Mouse (Mus musculus): ENCODE measurements around the gene Uggt2. TPM values are rescaled to one million over a fixed set of nuclear protein-coding genes. Genes with fewer than 3 reads are reported as not detected.

Uggt2 gene
- total RNA-seq, 1 experiment from 2014 or later: 4.0 TPM

DNA sequence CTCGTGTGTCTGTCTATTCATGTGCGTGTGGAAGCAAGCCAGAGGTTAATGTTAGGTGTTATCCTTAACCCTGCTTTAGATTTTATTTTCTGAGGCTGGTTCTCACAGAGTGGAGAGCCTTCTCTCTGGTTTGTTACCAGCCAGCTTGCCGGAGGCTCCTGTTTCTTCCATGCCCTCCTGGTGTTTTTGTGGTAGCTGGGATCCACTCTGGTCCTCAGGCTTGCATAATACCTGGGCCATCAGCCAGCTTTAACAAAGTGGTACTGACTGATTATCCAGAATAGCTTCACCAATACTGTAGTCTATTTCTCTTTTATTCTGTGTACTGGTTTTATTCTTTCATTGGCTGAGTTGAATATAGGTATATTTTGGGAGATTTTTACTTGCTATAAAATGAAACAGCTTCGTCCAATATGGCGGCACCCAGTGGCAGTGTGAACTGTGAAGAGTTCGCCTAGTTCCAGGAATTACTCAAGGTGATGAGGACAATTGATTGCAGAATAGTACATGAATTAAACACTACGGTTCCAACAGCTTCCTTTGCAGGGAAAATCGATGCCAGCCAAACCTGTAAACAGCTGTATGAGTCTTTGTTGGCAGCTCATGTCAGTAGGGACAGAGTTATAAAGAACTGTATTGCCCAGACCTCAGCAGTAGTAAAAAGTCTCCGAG, 147.2 kb downstream of the Uggt2 start:
- no peak for ATAC-seq (replicated peaks in 1 of 2; ENCODE audit: insufficient read depth in 1 of 2, low FRiP score in 2 of 2, low TSS enrichment in 1 of 2, low read depth in 1 of 2, poor library complexity in 2 of 2, severe bottlenecking in 2 of 2)

DNA sequence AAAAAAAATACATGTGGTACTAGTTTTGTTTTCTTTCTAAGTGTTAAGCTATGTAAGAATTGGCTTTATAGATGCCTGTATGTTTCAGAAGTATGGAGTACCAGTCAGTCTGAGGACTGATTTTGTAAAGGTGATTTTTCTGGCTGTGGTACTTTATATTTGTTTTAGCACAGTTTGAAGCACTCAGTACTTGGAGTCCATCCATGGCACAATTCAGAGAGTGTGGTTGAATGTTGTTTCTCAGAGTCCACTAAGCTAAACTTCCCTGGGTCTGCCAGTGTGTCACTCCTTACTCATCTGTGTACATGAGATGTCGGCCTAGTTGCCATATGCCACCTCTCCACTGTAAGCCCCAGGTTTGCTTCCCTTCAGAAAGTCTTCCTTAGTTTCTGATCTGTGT, 150.4 kb downstream of the Uggt2 start:
- no peak for ATAC-seq (replicated peaks in 1 of 2; ENCODE audit: insufficient read depth in 1 of 2, low FRiP score in 2 of 2, low TSS enrichment in 1 of 2, low read depth in 1 of 2, poor library complexity in 2 of 2, severe bottlenecking in 2 of 2)

DNA sequence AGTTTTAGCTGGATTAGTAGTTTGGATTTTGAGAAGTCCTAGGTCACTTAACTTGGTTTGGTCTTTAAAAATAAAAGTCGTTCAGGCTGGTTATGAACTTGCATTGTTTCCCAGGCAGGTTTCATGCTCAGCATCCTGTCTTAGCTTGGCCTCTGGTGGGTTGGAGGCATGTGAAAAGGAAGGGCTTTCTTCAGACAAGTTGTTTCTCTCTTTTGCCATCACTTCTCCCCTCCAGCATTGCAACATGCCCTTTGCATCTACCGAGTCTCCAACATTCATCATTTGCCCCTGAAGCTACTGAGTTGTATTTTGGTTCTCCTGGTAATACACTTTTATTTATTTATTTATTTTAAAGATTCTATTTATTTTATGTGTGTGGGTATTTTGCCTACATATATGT, 154.5 kb downstream of the Uggt2 start:
- peak in 1 of 2 experiments; percentile 27; a peak in 1 of 4 replicates for ATAC-seq (replicated peaks in 1 of 2; ENCODE audit: insufficient read depth in 1 of 2, low FRiP score in 2 of 2, low TSS enrichment in 1 of 2, low read depth in 1 of 2, poor library complexity in 2 of 2, severe bottlenecking in 2 of 2)

DNA sequence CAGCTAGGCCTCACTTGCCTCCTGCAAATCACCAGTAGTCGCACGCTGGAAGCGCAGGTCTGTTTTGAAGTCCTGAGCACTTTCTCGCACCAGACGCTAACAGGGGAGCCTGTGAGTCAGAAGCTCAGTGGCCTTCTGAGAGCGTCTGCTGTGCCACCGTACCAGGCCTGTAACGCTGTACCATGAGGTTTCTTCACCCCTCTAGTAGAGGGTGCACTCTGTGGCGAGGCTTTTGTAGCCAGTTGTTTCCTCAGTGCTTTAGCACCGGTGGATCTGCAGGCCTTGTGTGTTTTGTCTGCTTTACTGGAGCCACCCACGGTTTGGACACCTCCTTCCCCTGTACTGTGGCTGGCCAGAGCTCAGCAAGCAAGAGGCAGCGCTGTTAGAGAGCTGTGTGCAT, 157.2 kb downstream of the Uggt2 start:
- ATAC-seq (replicated peaks in 1 of 2; ENCODE audit: insufficient read depth in 1 of 2, low FRiP score in 2 of 2, low TSS enrichment in 1 of 2, low read depth in 1 of 2, poor library complexity in 2 of 2, severe bottlenecking in 2 of 2): no peak

GRCm38 (mm10) chr14:118940796-118941495, 158.3 kb downstream of the Uggt2 start:
- no peak for ATAC-seq (replicated peaks in 1 of 2; ENCODE audit: insufficient read depth in 1 of 2, low FRiP score in 2 of 2, low TSS enrichment in 1 of 2, low read depth in 1 of 2, poor library complexity in 2 of 2, severe bottlenecking in 2 of 2)

- no peak for ATAC-seq (replicated peaks in 1 of 2; ENCODE audit: insufficient read depth in 1 of 2, low FRiP score in 2 of 2, low TSS enrichment in 1 of 2, low read depth in 1 of 2, poor library complexity in 2 of 2, severe bottlenecking in 2 of 2)
These were observed 160.7 kb downstream of the Uggt2 start for GRCm38 (mm10) chr14:118938551-118938950.

GRCm38 (mm10) chr14:118937533-118938492, 161.4 kb downstream of the Uggt2 start, which contains the start of gene Dnajc3:
TSS of gene Dnajc3 (plus strand) at chr14:118937976.
- peak; percentile 97 to 98 for ATAC-seq (replicated peaks in 1 of 2; ENCODE audit: insufficient read depth in 1 of 2, low FRiP score in 2 of 2, low TSS enrichment in 1 of 2, low read depth in 1 of 2, poor library complexity in 2 of 2, severe bottlenecking in 2 of 2)

- ATAC-seq (replicated peaks in 1 of 2; ENCODE audit: insufficient read depth in 1 of 2, low FRiP score in 2 of 2, low TSS enrichment in 1 of 2, low read depth in 1 of 2, poor library complexity in 2 of 2, severe bottlenecking in 2 of 2): no peak
These were observed 162.3 kb downstream of the Uggt2 start for GRCm38 (mm10) chr14:118936952-118937351.

DNA sequence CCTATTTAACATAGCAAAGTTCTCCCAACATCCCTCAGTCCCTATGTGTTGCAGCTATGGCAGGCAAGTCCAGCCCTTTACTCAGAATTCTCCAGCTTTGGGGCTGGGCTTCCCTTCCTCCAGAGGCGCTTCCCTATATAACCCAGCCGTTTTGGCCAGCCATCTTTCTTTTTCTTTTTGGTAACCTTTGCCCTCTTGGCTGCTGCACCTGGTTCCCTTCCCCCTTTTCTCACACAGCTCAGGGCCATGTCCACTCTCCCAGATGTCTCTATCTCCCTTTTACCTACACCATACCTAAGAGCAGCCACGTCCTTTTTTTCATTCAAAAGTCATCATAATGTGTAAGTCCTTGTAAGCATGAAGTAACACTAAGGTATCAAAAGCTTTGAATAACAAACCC, 163.0 kb downstream of the Uggt2 start:
- no peak for ATAC-seq (replicated peaks in 1 of 2; ENCODE audit: insufficient read depth in 1 of 2, low FRiP score in 2 of 2, low TSS enrichment in 1 of 2, low read depth in 1 of 2, poor library complexity in 2 of 2, severe bottlenecking in 2 of 2)

Other genes starting within 250 kb of the Uggt2 start
- 4.7 and 7.8 TPM in 2 replicates for gene Dzip1, start 174.0 kb downstream of the Uggt2 start, total RNA-seq (2017)
- 69.7 and 77.7 TPM in 2 replicates for gene Dnajc3, start 161.5 kb downstream of the Uggt2 start, total RNA-seq (2017)
- 0.50 TPM in 1 of 2 replicates, not detected in the other for gene Hs6st3, start 38.9 kb upstream of the Uggt2 start, total RNA-seq (2017)

All from hematopoietic stem cell, adult 5-6 weeks (primary cell).